Mouse (Mus musculus): ENCODE measurements around the gene Tsc22d4. TPM values are rescaled to one million over a fixed set of nuclear protein-coding genes. Genes with fewer than 3 reads are reported as not detected.

The Tsc22d4 gene
- 10 to 100 TPM; 43.3 to 83.4 (median 64.7) TPM for polyA plus RNA-seq (2017; shearing (Covaris generic))

DNA sequence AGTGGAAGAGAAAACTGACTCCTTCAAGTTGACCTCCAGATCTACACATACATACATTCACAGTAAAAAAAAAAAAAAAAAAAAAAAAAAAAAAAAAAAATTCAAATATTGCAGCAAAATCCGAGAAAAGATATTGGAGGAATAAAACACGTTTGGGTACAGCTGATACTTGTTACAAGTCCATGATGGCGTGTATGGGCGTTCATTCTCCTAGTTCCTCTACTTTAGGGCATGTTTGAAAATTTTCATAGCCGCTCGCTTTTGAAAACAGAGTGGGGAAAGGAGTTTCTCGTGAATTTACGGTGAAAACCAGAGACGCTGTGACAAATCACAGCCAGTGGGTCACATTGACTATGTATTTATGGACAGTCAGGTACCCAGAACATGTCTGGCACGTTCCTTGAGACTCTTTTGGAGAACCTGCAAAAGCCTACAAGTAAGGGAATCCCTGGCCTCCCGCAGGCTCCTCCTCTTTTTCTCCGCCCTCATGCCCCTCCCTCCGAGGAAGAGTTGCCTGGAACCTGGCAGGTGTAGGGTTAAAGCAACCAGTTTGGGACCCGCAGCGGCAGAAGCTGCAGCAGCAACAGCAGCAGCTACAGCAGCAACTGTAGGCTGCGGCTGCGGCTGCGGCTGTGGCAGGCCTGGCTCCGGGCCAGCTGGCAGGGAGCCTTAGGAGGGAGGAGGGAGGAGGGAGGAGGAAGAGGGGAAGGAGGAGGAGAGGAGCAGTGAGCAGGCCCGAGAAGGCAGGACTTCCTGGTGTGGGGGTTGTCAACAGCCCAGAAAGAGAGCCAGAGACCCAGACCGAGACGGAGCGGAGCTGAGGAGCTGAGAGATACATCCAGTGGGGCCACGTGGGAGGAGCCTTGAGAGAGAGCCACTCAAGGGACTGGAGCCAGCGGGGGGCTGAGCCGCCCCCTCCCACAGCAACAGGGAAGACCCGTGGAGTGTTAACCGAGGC, at the start of gene Tsc22d4:
Gene Tsc22d4 (plus strand): TSS at position 517 of the 958 bp plus-strand sequence.
- ATAC-seq, result peak; percentile 78

DNA sequence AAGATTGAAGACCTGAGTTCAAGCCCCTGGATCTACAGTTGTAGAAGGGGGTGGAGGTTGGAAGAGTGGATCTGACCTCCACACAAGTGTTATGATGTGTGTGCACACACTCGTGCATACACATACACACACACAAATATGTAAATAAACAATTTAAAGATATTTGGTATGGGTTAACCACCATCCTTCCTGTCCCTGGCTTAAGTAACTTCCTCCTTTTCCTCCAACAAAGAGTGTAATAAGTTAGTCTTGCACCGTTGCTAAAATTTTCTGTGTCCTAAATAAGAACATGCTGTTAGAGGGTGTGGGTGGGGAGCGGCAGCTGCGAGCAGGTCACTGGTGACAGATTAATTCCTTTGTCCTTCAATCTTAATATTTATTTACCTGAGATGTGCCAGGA, 49.6 kb upstream of the Tsc22d4 start:
- no peak for ATAC-seq

DNA sequence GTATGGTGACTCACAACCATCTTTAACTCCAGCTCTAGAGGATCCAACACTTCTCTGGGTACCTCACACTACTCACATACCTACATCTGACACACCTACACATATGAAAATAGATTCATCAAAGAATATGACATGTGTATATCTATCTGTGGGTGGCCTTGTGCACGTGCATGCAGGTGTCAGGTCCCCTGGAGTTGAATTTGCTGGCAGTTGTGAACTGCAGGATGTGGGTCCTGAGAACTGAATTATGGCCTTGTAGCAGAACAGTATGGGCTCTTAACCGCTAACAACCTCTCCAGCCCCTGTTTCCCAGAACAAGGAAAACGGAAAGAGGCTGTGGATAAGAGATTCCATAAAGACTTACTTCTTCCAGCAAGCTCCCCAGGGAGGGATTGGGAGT, 46.5 kb upstream of the Tsc22d4 start:
- ATAC-seq, result no peak

DNA sequence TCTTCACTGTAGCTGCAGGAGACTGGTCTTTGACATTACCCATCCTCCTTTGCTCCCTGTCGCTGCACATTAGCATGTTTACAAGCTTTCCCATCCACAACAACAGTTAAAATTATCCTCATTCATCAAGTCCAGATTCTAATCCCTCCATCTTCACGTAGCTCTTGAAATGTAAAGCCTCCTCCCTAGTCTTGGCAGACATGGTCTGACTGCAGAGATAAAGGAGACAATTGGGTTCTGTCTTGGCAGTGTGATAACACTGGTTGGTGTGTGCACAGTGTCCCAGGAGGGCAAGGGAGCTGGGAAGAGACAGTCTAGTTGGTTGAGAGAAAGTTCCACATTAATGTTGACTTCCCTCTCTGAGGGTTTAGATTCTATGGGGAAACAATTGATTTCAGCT, 45.7 kb upstream of the Tsc22d4 start:
- ATAC-seq, result no peak

DNA sequence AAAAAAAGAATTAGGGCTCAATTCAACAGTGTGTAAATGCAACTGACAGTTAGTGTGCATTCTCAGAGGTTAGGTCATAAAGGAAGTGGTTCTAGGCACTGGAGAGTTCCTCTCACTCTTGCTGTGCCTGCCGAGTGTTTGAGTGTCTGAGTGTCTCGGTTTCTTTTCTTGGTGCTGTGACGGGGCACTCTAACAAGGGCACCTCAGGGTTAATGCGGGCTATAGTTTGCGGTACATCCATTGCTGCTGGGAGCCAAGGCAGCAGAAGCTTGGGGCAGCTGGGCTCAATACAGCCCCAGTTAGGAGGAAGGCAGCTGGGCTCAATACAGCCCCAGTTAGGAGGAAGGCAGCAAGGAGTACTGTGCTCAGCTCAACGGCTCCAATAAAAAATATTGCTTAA, 40.3 kb upstream of the Tsc22d4 start:
- peak; percentile 58 for ATAC-seq

DNA sequence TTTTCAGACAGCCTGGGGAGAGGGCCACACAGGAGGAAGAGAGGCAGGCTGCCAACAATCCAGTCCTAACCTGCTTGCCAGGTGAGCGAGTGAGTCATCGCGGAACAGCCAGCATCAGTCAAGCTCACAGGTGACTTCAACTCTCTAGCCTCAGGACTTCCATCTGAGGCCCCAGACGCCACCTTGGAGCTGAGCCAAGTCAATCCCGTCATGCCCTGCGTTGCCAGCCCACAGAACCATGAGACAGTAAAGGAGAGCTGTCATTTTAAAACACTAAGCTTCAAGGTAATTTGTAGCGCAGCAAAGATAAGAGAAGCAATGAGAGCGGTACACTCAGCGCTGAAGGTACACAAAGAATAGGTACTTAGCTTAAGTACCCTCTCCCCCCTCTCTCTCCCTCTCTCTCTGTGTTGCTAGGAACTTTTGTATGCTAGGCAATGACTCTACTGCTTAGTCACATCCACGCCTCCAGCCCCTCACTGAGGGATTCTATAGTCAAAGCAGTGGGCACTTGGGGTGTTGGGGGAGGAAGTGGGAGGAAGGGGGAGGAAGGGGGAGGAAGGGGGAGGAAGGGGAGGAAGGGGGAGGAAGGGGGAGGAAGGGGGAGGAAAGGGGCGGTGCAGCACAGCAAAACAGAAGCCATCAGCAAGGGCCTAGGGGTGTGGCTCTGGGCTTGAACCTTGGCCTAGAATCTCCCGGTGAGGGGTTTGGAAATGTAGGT, 38.5 kb upstream of the Tsc22d4 start:
- ATAC-seq, result peak; percentile 78

DNA sequence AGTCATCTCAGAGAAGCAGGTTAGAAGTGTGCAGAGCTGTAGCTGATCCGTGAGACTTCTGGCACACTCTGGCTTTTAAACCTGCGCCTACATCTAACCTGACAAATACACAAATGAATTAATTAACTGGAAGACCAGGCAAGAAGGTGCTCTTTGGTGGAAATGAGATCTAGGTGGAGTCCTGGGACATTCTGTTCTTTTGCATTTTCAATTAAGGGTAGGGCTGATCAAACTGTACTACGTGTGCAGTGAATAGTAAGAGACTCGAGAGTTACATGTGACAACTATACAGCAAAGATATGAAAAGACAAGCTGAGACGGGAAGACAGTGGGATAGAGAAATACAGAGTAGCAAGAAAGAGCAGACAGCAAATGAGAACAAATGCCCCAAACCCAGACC, 32.1 kb upstream of the Tsc22d4 start:
- no peak for ATAC-seq

DNA sequence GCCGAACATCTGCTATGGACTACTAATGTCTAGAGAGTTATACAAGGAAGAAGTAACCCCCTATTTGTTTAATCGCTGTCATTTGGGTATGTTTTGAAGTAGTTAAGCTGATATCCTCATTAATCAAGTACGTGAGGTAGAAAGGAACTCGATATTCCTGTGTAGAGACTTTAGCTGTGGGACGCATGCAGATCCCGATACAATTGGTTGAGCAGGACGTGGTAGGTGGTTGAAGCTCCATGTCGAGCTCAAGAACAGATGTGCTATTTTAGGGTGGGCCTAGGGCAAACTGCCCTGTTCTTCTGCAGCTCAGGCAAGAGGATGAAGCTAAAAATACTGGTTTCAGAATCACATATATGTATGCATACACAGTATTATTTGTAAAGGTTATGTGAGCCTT, 29.8 kb upstream of the Tsc22d4 start:
- no peak for ATAC-seq

DNA sequence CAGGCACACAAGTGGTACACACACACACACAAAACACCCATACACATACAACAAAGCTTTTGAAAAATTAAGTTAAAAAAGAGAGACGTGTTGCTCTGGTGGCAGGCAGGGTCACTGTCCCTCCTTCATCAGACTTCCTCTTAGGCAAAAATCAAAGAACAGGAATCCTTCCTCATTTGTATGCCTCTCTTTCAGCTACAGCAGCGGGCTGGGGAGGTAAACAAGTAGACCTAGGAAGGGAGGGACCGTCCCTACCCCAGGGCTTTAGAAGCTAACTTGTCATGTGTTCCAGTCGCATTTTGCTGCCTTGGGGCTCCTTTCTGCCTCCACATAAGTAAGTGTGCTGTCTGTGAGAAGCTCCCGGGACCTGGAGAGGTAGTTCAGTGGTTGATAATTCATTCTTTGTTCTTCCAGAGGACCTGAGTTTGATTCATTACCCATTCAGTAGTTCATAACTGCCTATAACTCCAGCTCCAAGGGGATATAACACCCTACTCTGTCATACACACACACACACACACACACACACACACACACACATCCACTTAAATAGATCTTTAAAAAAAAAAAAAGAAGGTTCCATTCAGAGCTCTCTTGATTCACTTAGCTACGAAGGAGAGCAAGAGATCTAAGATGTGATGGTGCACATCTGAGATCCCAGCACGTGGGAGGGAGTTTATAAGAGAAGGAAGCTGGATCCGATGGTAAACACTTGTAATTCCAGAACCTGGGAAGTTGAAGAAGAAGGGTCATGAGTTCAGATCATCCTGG, 27.3 kb upstream of the Tsc22d4 start:
- ATAC-seq, result peak; percentile 91

DNA sequence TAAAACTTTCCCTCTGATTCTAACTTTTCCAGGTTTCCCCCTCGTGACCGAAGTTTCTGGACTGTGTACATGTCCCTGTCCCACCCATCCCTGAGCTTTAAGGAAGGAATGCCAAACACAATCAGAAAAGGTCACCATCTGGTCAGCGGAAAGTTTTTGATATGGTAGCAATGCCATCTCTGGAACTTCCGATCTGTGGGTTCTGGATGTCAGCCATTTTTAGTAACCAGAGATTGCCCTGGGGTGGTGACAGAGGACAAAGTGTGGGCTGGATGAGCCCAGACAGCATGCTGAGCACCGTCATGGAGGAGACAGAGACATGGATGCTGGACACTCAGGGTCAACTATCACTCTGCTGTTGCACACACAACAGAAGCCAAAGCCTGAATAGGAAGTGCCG, 26.4 kb upstream of the Tsc22d4 start:
- ATAC-seq, result no peak

DNA sequence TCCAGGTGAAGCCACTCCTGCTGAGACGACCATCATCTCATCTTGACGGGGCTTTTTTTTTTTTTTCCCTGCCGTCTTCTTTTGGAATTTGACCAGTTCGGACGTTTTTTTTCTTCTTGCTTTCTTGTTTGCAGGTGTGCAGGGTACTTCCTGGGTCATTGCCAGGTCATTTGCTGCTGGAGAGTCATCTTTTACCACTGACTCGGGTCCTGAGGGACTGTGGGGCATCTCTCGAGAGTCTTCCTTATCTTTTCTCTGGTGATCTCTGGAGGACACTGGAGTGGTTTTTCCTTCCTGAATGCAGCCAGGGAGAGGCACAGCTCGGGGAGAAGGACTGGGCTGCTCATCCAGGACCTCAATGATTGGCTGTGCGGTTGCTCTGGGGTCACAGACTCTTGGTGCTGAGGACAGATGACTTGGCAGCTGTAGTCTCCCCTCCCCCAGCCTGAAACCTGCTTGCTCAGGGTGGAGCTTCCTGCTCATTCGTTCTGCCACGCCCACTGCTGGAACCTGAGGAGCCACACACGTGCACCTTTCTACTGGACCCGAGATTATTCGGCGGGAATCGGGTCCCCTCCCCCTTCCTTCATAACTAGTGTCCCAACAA, 24.9 kb upstream of the Tsc22d4 start:
- ATAC-seq, result peak; percentile 49

DNA sequence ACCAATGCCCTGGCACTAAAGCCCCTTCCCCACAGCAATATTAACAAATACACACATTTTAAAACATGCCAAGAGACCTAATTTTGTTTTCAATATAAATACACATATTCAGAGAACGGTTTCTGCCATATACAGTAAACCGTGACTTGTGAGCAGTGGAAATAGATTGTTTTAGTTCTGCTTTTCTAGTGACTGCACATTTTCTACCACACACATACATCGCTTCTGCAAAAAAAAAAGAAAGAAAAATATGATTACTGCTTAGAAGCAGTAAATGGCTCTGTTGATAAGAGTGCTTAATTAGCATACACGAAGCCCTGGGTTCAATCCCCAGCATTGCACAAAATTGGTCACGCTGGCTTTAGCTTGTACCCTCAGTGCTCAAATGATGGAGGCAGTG, 21.7 kb upstream of the Tsc22d4 start:
- no peak for ATAC-seq

DNA sequence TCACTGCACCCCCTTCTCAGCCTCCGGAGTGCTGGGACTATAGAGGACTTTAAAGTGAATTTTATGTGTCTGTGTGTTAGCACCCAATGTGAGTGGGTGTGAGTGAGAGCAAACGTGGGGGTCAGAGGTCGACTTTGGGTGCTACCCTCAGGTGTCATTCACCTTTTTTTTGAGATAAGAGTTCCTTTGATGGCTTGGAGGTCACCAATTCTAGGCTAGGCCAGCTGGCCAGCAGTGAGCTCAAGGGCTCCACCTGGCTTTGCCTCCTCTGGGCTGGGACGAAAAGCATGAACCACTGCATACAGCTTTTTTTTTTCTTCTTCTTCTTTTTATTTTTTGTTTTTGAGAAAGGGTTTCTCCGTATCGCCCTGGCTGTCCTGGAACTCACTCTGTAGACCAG, 18.8 kb upstream of the Tsc22d4 start:
- ATAC-seq, result no peak

DNA sequence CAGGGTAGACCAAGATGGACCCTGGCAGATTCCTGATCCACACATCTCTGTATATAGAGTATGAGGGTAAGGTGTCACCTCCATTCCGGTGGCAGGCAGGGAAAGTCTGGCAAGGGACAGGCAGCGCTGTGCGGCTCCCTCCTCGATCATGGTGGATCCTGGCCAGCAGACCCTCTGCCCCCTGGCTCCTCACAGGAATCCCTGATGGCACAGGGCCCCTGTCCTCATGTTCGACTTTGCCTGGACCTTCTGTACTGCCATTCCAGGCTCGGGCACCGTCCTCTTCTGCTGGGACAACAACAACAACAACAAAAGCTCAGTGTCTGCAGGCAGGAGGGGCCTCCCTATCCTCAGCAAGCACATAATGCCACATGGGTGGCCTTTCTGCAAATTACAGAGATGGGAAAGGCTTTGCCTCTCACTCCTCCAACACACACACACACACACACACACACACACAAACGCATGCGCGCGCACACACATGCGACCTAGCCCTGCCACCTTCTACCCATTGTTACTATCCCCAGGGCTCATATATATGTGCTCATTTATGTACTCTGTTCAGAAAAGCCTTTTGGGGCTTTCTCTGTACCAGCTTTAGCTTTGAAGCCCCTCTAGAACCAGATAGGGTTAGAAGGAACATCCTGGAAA, 11.8 kb upstream of the Tsc22d4 start:
- no peak for ATAC-seq

DNA sequence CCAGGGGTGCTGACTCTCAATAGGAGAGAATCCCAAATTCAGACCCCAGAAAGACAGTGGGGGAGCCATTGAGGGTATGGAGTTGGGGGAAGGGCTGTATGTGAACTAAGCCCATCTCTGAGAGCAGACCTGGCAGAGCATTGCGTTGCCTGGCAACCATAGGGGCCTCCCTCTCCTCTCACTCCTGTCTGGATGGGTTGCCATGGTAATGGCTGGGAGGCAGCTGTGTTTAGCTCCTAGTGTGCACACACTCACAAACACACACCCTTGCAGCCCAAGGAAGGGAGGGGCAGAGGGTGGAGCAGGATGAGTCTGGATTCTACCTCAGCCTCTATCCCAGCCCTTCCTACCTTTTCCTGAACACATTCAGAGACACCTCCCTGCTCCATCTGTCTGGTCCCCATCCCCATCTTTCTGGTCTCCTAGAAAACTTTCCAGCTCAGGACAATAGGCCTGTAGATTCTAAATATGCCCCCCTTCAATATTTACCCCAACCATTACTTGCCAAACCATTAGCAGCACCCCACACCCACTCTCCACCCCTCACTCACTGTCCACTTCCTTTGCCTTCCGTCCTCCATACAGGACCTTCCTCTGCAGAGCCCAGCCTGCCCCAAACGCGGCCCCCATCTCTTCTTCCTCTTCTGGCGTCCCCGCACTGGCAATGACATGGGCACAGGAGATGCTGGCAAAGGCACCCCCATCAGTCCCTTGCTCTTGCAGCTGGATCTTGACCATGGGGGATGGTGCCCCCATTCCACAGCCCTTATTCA, 11.1 kb upstream of the Tsc22d4 start:
- no peak for ATAC-seq

DNA sequence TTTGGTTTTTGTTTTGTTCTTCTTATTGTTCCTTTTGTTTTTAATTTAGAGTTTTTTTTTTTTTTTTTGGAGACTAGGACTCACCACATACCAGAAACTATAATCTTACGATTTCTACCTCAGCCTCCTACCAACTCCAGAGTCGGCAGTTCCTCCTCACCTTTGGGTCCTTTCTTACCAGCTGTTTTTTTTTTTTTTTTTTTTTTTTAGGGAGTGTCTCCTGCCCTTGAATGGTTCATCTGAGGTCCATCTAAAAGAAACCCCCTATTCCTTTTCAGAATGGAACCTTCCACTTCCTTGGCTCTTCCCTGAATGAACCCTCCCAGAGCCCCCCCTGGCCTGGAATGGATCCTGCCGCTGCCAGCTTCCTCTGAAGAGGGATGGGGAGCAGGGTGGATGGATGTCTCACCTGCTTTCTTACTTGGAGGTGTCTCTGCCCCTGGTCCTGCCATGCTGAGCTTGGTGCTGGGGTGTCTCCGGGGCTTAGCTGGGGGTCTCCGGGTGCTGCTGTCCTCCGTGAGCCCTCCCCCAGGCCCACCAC, 8.1 kb upstream of the Tsc22d4 start:
- ATAC-seq, result no peak

DNA sequence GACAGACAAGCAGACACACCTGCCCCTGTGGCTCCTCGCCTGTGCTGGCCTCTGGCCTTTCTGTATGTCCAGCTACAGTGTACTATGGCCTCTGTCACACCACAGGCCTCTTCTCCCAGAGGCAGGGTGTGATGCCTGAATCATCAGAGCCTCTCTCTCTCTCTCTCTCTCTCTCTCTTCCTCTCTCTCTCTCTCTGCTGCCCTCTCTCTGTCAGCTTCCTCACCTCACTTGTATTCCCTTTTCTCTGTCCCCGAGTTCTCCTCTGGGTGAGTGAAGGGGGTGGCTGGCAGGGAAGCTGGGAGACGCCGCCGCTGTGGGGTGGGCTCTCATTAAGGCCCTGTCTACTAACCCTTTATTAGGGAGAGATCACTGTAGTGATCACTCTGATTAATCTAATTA, 7.0 kb upstream of the Tsc22d4 start:
- ATAC-seq, result no peak

DNA sequence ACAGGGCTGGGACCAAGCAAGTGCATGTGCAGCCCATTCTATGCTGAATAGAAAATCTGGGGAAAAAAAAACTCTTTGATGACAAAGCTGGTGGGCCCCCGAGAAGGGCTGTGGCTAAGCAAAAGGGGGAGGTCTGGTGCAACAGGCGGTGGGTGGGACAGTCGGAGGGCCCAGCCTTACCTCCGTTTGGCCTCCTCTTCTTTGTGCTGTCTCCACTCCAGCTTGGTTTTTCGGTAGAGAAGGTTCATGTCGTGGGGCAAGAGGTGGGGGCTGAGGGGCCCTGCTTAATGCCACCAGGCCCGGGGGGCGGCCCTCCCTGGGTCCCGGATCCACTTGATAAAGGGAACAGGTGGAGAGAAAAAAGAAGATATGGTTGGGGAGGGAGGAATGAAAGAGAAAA, 6.1 kb upstream of the Tsc22d4 start:
- ATAC-seq, result no peak

DNA sequence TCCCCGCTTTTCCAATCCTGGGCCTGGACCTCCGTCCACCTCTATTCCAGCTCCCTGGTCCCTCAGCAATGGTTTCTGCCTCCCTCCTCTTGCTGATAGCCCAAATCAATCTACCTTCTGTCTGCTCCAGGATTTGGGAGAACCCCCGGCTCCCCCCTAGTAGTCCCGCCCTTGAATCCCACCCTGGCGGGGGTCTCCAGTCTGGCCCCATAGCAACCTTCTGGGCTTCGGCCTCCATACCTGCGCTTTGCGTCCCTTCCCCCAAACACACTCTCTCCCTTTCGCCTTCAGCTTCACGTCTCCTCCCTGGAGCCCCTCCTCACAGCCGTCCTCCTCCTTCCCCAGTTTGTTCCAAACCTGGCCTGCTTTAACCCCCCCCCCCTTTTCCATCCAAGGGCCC, 5.0 kb upstream of the Tsc22d4 start:
- ATAC-seq, result no peak

DNA sequence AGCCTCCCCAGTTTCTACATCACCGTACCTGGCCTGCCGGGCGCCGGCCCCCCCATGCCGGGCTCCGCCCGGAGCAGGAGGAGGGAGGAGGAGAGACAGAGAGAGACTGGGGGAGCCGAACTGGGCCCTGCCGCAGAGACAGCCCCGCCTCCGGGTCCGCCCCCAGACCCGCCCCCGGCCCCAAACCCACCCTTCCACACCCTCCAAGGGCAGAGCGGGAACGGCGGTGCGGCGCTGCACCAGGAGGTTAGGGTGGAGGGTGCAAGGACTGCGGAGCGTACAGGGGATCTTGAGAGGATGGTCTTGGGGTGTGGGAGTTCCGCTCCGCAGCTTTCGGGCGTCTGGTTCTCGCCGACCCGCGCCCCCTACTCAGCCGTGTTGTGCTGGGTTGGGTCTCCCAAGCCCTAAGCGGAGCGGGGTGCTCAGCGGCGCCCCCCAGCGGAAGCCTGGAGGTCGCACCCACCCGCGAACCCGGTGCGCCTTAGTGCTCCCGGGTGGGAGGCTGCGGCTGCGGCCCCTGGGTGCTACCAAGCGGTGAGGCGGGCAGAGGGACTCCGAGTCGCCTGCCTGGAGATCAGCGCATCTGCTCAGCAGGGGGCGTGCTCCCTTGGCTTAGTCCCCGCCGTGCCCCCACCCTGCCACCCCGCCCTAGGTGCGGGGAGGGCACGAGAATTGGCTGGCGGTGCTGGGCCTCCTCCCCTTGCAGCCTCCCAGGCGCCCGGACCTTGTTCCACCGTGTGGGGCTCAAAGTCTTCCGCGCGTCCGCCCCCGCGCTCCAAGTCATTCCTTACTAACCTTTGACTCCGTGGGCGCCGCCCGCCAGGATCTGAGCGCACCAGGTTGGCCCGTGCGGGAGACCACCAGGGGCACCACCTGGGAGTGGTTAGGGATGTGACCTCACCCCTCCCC, 4.3 kb upstream of the Tsc22d4 start, which contains the start of gene Nyap1:
Gene Nyap1 (minus strand): TSS at position 585 of the 909 bp plus-strand sequence.
- ATAC-seq, result peak; percentile 36
